Mouse (Mus musculus) A20 (cell line): ENCODE data around the gene Casp7.
"Not testable (repeated sequence)": the region's sequence is repeated elsewhere in the genome, so short reads cannot be mapped to it uniquely, and the experiment has no call there.

Experiments
- DNase-seq: peaks from one replicate; pipeline ENCODE4 v3.0.0-alpha.2; 2011; ENCODE audit warnings: low read depth, low spot score

Gene Casp7

GRCm38 (mm10) chr19:56381407-56381806 lies 15.5 kb upstream of the Casp7 start:
- DNase-seq = no peak

- no peak for DNase-seq
Observed at GRCm38 (mm10) chr19:56385546-56385945, 11.4 kb upstream of the Casp7 start.

GRCm38 (mm10) chr19:56386095-56386494 lies 10.8 kb upstream of the Casp7 start:
- no peak for DNase-seq

GRCm38 (mm10) chr19:56387726-56388302 lies 9.1 kb upstream of the Casp7 start:
- no peak for DNase-seq

- DNase-seq = no peak
Observed at GRCm38 (mm10) chr19:56389176-56389575, 7.8 kb upstream of the Casp7 start.

- no peak for DNase-seq
Observed at GRCm38 (mm10) chr19:56389879-56390278, 7.0 kb upstream of the Casp7 start, which contains the start of gene Nrap. Gene Nrap, minus strand, starts transcription at chr19:56390037.

- DNase-seq = peak; percentile 8
Observed at GRCm38 (mm10) chr19:56391307-56392046, 5.5 kb upstream of the Casp7 start.

GRCm38 (mm10) chr19:56393311-56393866 lies 3.5 kb upstream of the Casp7 start:
- DNase-seq = no peak

GRCm38 (mm10) chr19:56395183-56395935 lies 1.6 kb upstream of the Casp7 start:
- no peak for DNase-seq

- DNase-seq = no peak
Observed at GRCm38 (mm10) chr19:56396227-56396626, 702 bp upstream of the Casp7 start.

- DNase-seq = peak; percentile 71
Observed at GRCm38 (mm10) chr19:56397663-56398527, 966 bp downstream of the Casp7 start.

GRCm38 (mm10) chr19:56398528-56398795 lies 1.5 kb downstream of the Casp7 start:
- no peak for DNase-seq

GRCm38 (mm10) chr19:56400200-56400599 lies 3.3 kb downstream of the Casp7 start:
- peak; percentile 72 for DNase-seq

GRCm38 (mm10) chr19:56401864-56402263 lies 4.9 kb downstream of the Casp7 start:
- DNase-seq = no peak

- no peak for DNase-seq
Observed at GRCm38 (mm10) chr19:56405824-56406223, 8.9 kb downstream of the Casp7 start.

GRCm38 (mm10) chr19:56406581-56406980 lies 9.7 kb downstream of the Casp7 start:
- DNase-seq = no peak

- not testable (repeated sequence) for DNase-seq
Observed at GRCm38 (mm10) chr19:56409884-56410283, 13.0 kb downstream of the Casp7 start.

- no peak for DNase-seq
Observed at GRCm38 (mm10) chr19:56418404-56418803, 21.5 kb downstream of the Casp7 start.

- DNase-seq = no peak
Observed at GRCm38 (mm10) chr19:56419452-56419851, 22.5 kb downstream of the Casp7 start.

- DNase-seq = no peak
Observed at GRCm38 (mm10) chr19:56420345-56420744, 23.4 kb downstream of the Casp7 start.
